In genomic region chr13:17511184-17511778, GRCm38 (mm10) we compare ENCODE assay signal across 15 mouse cellular contexts.
"Had no signal": no experiment of that assay in that cellular context is flagged by ENCODE, and none has a peak within 500 bp of the region (broad histone marks: within the 10 kb centered on the region; RNA-seq: fewer than 3 reads in every experiment).

No protein-coding gene starts in this region.

- H3K4me2 ChIP-seq: kidney, embryonic 15.5 days; limb, embryonic 15.5 days; liver, embryonic 12.5 days; lung, embryonic 14.5 days; midbrain, embryonic 11.5 days; midbrain, embryonic 15.5 days; neural tube, embryonic 13.5 days had no signal

- H3K9me3 ChIP-seq: kidney, embryonic 15.5 days; limb, embryonic 15.5 days; liver, embryonic 12.5 days; midbrain, embryonic 15.5 days; neural tube, embryonic 13.5 days had no signal

- H3K4me1 ChIP-seq: kidney, embryonic 15.5 days; limb, embryonic 15.5 days; liver, embryonic 12.5 days; megakaryocyte, embryonic 14.5 days; midbrain, embryonic 15.5 days; neural tube, embryonic 13.5 days had no signal

- H3K4me3 ChIP-seq: kidney, embryonic 15.5 days; limb, embryonic 15.5 days; liver, embryonic 12.5 days; megakaryocyte, embryonic 14.5 days; midbrain, embryonic 15.5 days; neural tube, embryonic 13.5 days had no signal

- H3K27me3 ChIP-seq: kidney, embryonic 15.5 days; limb, embryonic 15.5 days; liver, embryonic 12.5 days; megakaryocyte, embryonic 14.5 days; midbrain, embryonic 15.5 days; neural tube, embryonic 13.5 days had no signal

- H3K27ac ChIP-seq: kidney, embryonic 15.5 days; limb, embryonic 15.5 days; liver, embryonic 12.5 days; midbrain, embryonic 15.5 days; neural tube, embryonic 13.5 days had no signal

- ATAC-seq: liver, embryonic 12.5 days; midbrain, embryonic 15.5 days had no signal

- H3K36me3 ChIP-seq: kidney, embryonic 15.5 days; limb, embryonic 15.5 days; liver, embryonic 12.5 days; midbrain, embryonic 15.5 days; neural tube, embryonic 13.5 days had no signal

- H3K9ac ChIP-seq: kidney, embryonic 15.5 days; limb, embryonic 15.5 days; liver, embryonic 12.5 days; lung, embryonic 14.5 days; midbrain, embryonic 15.5 days; neural tube, embryonic 13.5 days had no signal

- DNase-seq: kidney, adult 2 months; kidney, postnatal 14 days; lung, embryonic 14.5 days; lung, postnatal 10 days; lung, postnatal 4 days; right cerebral cortex, adult 18-20 months; thymus, adult 18-20 months; thymus, postnatal 25 days had no signal
